Mouse (Mus musculus) cortical plate, adult 2 months (tissue): ENCODE results near the gene Bicc1. TPM values are rescaled to one million over a fixed set of nuclear protein-coding genes. Genes with fewer than 3 reads are reported as not detected.

Source experiments
- H3K27ac ChIP-seq: fragments of 200-500 bp; 2 replicates; pipeline ENCODE4 v1.5.1; 2012; ENCODE audit warnings: low read length, control low read depth, inconsistent platforms; ENCODE audit not compliant: insufficient read depth
- H3K4me1 ChIP-seq: fragments of 200-500 bp; 2 replicates; pipeline ENCODE4 v1.6.1; 2011; ENCODE audit warnings: low read length; ENCODE audit not compliant: control insufficient read depth, insufficient read depth
- H3K4me3 ChIP-seq: fragments of 200-500 bp; 2 replicates; pipeline ENCODE4 v1.5.1; 2011; ENCODE audit warnings: mild to moderate bottlenecking, low read length, control low read depth; ENCODE audit not compliant: insufficient read depth
- CTCF ChIP-seq: fragments of 200-500 bp; IDR thresholded peaks from 2 replicates; pipeline ENCODE4 v1.5.1; 2011; ENCODE audit warnings: mild to moderate bottlenecking, control low read depth, low read length; ENCODE audit not compliant: insufficient read depth; ENCODE audit errors: extremely low read depth
- POLR2A ChIP-seq: fragments of 200-500 bp; IDR thresholded peaks from 2 replicates; pipeline ENCODE4 v1.6.1; 2011; ENCODE audit warnings: mild to moderate bottlenecking, low read length, control low read depth; ENCODE audit not compliant: insufficient read depth; ENCODE audit errors: extremely low read depth
- polyA plus RNA-seq: library from polyadenylated mRNA; depleted of rRNA; stranded (reverse); fragments of >200 nt; gene quantifications from 2 replicates; pipeline ENCODE4 v1.2.3, GENCODE M21; 2012

The Bicc1 gene
- polyA plus RNA-seq, 1 experiment: 4.1 TPM

GRCm38 (mm10) chr10:71117766-71118165, 41.7 kb downstream of the Bicc1 start:
- no peak overlapping the region for H3K4me3 ChIP-seq

GRCm38 (mm10) chr10:71114260-71114920, 45.1 kb downstream of the Bicc1 start:
- H3K27ac ChIP-seq: no peak overlapping the region
- no peak overlapping the region for H3K4me3 ChIP-seq
- TF ChIP-seq POLR2A: no peak
- peaks cover 3% of the 10 kb centered on the region; the same call in 1 of the 2 replicates for H3K4me1 ChIP-seq

More at GRCm38 (mm10) chr10:71117766-71118165, 41.7 kb downstream of the Bicc1 start:
- TF ChIP-seq POLR2A (no peak), CTCF (no peak)
- H3K4me1 ChIP-seq: peaks cover 3% of the 10 kb centered on the region; the same call in 1 of the 2 replicates
- H3K27ac ChIP-seq: no peak overlapping the region

- H3K27ac ChIP-seq: no peak overlapping the region
- no peak for TF ChIP-seq CTCF
- no peak for TF ChIP-seq POLR2A
Observed at GRCm38 (mm10) chr10:71106491-71107205, 52.9 kb downstream of the Bicc1 start.

GRCm38 (mm10) chr10:71104791-71105190, 54.7 kb downstream of the Bicc1 start:
- TF ChIP-seq CTCF: no peak
- no peak for TF ChIP-seq POLR2A
- Histone ChIP-seq H3K4me1 (no peaks in the 10 kb centered on the region), H3K27ac (no peak overlapping the region), H3K4me3 (no peak overlapping the region)

More at GRCm38 (mm10) chr10:71106491-71107205, 52.9 kb downstream of the Bicc1 start:
- no peaks in the 10 kb centered on the region for H3K4me1 ChIP-seq
- H3K4me3 ChIP-seq: no peak overlapping the region

- no peaks in the 10 kb centered on the region for H3K4me1 ChIP-seq
- H3K4me3 ChIP-seq: no peak overlapping the region
- no peak overlapping the region for H3K27ac ChIP-seq
- TF ChIP-seq CTCF (no peak), POLR2A (no peak)
Observed at GRCm38 (mm10) chr10:71100815-71101499, 58.5 kb downstream of the Bicc1 start.

GRCm38 (mm10) chr10:71094707-71095254, 64.7 kb downstream of the Bicc1 start:
- H3K4me3 ChIP-seq: no peak overlapping the region
- H3K4me1 ChIP-seq: no peaks in the 10 kb centered on the region
- no peak for TF ChIP-seq CTCF
- no peak for TF ChIP-seq POLR2A
- no peak overlapping the region for H3K27ac ChIP-seq

GRCm38 (mm10) chr10:71093312-71093711, 66.2 kb downstream of the Bicc1 start:
- TF ChIP-seq POLR2A (no peak), CTCF (no peak)
- H3K4me3 ChIP-seq: no peak overlapping the region
- no peak overlapping the region for H3K27ac ChIP-seq
- no peaks in the 10 kb centered on the region for H3K4me1 ChIP-seq

GRCm38 (mm10) chr10:71087359-71087716, 72.2 kb downstream of the Bicc1 start:
- TF ChIP-seq CTCF (no peak), POLR2A (no peak)
- no peaks in the 10 kb centered on the region for H3K4me1 ChIP-seq
- H3K4me3 ChIP-seq: no peak overlapping the region
- no peak overlapping the region for H3K27ac ChIP-seq

GRCm38 (mm10) chr10:71086571-71087358, 72.7 kb downstream of the Bicc1 start:
- Histone ChIP-seq H3K27ac (no peak overlapping the region), H3K4me3 (no peak overlapping the region), H3K4me1 (no peaks in the 10 kb centered on the region)
- no peak for TF ChIP-seq CTCF
- TF ChIP-seq POLR2A: no peak
